Mouse (Mus musculus): ENCODE results near the gene Zdhhc14. TPM values are rescaled to one million over a fixed set of nuclear protein-coding genes. Genes with fewer than 3 reads are reported as not detected.

The Zdhhc14 gene
- polyA plus RNA-seq, 1 experiment from 2014 or later, result 52.7 TPM

DNA sequence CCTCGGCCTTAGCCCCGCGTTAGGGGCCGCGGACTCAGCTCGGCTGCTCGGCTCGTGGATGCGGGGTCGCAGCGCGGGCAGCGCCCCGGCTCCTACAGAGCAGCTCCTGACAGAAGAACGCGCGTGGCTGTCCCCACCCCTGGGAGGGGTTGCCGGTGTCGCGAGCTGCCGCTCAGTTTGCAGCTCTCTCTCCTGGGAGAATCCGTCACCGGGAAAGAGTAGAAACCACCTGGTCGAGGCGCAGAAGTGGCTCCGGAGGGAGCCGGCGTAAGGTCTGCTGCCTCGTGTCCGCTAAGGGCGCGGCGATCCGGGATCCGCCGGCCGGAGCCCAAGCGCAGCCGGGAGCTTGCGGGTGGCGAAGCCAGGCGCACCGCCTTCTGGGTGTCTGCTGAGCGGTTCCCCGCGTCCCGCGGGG is 396 bp downstream of the Zdhhc14 start:
- Histone ChIP-seq H3K27ac (no peak overlapping the region), H3K36me3 (ENCODE audit: inconsistent target) (no peaks in the 10 kb centered on the region; the same call in 1 of the 2 replicates), H3K4me3 (ENCODE audit: inconsistent target) (peak overlapping the region; percentile 84), H3K79me2 (ENCODE audit: inconsistent target) (peaks cover 45% of the 10 kb centered on the region)
- WGBS (ENCODE audit: missing documents), result 1% methylated on average over 45 of the region's 48 CpGs

DNA sequence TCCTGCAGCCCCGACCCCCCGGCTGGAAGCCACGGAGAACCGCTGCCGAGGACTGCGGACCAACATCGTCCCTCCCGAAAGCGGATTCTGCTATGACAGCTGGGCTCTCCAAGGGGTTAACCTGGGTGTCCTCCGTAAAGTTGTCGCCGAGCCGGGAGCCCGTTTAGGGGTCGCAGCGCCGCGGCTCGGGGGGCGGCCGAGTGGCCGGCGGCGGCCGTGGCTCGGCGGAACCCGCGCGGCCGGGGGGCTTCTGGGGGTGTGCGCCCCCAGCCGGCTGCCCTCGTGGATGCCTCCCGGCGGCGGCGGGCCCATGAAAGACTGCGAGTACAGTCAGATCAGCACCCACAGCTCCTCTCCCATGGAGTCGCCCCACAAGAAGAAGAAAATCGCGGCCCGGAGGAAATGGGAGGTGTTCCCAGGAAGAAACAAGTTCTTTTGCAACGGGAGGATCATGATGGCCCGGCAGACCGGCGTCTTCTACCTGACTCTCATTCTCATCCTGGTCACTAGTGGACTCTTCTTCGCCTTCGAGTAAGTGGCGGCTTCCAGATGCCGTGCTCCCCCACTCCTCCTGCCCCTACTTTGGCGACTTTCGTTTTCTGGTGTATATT is 909 bp downstream of the Zdhhc14 start:
- Histone ChIP-seq H3K4me3 (ENCODE audit: inconsistent target) (peak overlapping the region; percentile 84), H3K79me2 (ENCODE audit: inconsistent target) (peaks cover 50% of the 10 kb centered on the region), H3K27ac (peak overlapping the region; percentile 29), H3K36me3 (ENCODE audit: inconsistent target) (no peaks in the 10 kb centered on the region; the same call in 1 of the 2 replicates)
- 1% methylated on average over 53 of the region's 53 CpGs for WGBS (ENCODE audit: missing documents)

DNA sequence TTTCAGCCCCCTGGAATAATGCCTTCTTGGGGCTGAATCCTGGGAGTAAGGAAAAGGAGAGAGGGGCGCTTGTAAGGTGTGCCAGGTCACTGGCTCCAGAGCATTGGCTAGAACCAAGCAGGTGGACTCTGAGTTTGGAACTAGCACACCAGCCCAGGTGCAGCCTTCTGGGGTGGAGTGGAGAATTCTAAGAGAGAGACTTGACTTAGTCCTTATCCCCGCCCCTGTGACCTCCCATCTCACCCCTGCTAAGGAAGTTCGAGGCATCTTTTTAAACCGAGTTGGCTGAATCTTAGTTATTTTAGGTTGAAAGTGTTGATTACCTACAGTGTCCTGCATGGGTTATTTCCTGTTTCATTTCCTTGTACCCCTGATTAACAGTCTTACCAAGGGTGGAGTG is 1.5 kb downstream of the Zdhhc14 start:
- H3K27ac ChIP-seq, result peak overlapping the region; percentile 29
- 19% methylated on average over 4 of the region's 4 CpGs for WGBS (ENCODE audit: missing documents)
- no peaks in the 10 kb centered on the region; the same call in 1 of the 2 replicates for H3K36me3 ChIP-seq (ENCODE audit: inconsistent target)

GRCm38 (mm10) chr17:5494832-5495231 is 2.5 kb downstream of the Zdhhc14 start:
- WGBS (ENCODE audit: missing documents), result 94% methylated on average over 7 of the region's 7 CpGs
- H3K27ac ChIP-seq, result no peak overlapping the region
- peaks cover 60% of the 10 kb centered on the region for H3K79me2 ChIP-seq (ENCODE audit: inconsistent target)
- H3K36me3 ChIP-seq (ENCODE audit: inconsistent target), result no peaks in the 10 kb centered on the region; the same call in 1 of the 2 replicates
- H3K4me3 ChIP-seq (ENCODE audit: inconsistent target), result peak overlapping the region; percentile 84

More for the DNA sequence above, 1.5 kb downstream of the Zdhhc14 start:
- H3K79me2 ChIP-seq (ENCODE audit: inconsistent target), result peaks cover 56% of the 10 kb centered on the region
- peak overlapping the region; percentile 84 for H3K4me3 ChIP-seq (ENCODE audit: inconsistent target)

DNA sequence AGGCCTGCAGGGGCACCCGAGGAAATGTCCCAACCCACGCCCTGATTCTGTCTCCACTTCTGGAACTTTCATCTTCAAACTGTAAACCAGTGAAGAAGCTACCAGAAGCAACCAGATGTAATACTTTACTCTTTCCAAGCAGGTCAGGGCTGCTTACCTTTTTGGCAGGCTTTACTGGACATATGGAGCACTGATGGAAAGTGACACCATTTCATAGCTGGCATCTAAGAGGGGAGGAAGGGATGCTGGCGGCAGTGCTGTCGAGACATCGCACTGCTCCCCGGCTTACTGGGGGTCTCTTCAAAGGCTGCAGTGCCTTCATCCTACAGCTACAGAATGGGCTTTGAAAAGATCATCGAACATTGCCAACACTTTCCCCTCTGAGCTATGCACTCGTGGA is 5.3 kb downstream of the Zdhhc14 start:
- peaks cover 89% of the 10 kb centered on the region for H3K79me2 ChIP-seq (ENCODE audit: inconsistent target)
- H3K27ac ChIP-seq, result no peak overlapping the region
- no peaks in the 10 kb centered on the region; the same call in 1 of the 2 replicates for H3K36me3 ChIP-seq (ENCODE audit: inconsistent target)
- H3K4me3 ChIP-seq (ENCODE audit: inconsistent target), result no peak overlapping the region
- 96% methylated on average over 8 of the region's 8 CpGs for WGBS (ENCODE audit: missing documents)

GRCm38 (mm10) chr17:5498996-5499395 is 6.6 kb downstream of the Zdhhc14 start:
- H3K4me3 ChIP-seq (ENCODE audit: inconsistent target), result no peak overlapping the region
- no peak overlapping the region for H3K27ac ChIP-seq
- WGBS (ENCODE audit: missing documents), result 91% methylated on average over 4 of the region's 4 CpGs

GRCm38 (mm10) chr17:5503981-5504760 is 11.8 kb downstream of the Zdhhc14 start:
- Histone ChIP-seq H3K79me2 (ENCODE audit: inconsistent target) (peaks cover 94% of the 10 kb centered on the region), H3K27ac (no peak overlapping the region), H3K36me3 (ENCODE audit: inconsistent target) (peaks cover 4% of the 10 kb centered on the region; the same call in 1 of the 2 replicates), H3K4me3 (ENCODE audit: inconsistent target) (no peak overlapping the region)
- WGBS (ENCODE audit: missing documents), result 85% methylated on average over 7 of the region's 8 CpGs

More at GRCm38 (mm10) chr17:5498996-5499395, 6.6 kb downstream of the Zdhhc14 start:
- Histone ChIP-seq H3K79me2 (ENCODE audit: inconsistent target) (peaks cover 94% of the 10 kb centered on the region), H3K36me3 (ENCODE audit: inconsistent target) (no peaks in the 10 kb centered on the region; the same call in 1 of the 2 replicates)

- 83% methylated on average over 4 of the region's 4 CpGs for WGBS (ENCODE audit: missing documents)
- no peak overlapping the region for H3K27ac ChIP-seq
These were observed 12.6 kb downstream of the Zdhhc14 start for GRCm38 (mm10) chr17:5504969-5505368.

DNA sequence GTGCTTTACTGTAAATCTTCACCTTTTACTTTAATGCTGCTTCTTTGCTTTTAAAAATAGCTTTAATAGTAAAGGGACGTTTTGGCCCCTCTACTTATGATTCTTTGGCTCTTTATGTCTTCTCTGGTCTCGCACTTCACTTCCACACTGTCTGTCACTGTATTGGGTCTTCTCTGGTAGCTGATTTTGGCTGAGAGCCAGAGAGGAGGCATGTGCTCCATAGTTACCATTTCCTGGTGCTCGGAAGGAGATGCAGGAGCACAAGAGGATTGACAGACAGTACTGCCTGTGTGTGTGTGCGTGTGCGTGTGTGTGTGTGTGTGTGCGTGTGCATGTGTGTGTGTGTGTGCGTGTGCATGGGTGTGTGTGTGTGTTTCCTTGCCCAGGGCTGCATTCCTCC is 14.2 kb downstream of the Zdhhc14 start:
- H3K79me2 ChIP-seq (ENCODE audit: inconsistent target), result peaks cover 100% of the 10 kb centered on the region
- WGBS (ENCODE audit: missing documents), result 75% methylated on average over 6 of the region's 7 CpGs
- H3K27ac ChIP-seq, result no peak overlapping the region
- H3K36me3 ChIP-seq (ENCODE audit: inconsistent target), result peaks cover 4% of the 10 kb centered on the region; the same call in 1 of the 2 replicates
- H3K4me3 ChIP-seq (ENCODE audit: inconsistent target), result no peak overlapping the region

More at GRCm38 (mm10) chr17:5504969-5505368, 12.6 kb downstream of the Zdhhc14 start:
- H3K79me2 ChIP-seq (ENCODE audit: inconsistent target), result peaks cover 100% of the 10 kb centered on the region
- peaks cover 4% of the 10 kb centered on the region; the same call in 1 of the 2 replicates for H3K36me3 ChIP-seq (ENCODE audit: inconsistent target)
- H3K4me3 ChIP-seq (ENCODE audit: inconsistent target), result no peak overlapping the region

DNA sequence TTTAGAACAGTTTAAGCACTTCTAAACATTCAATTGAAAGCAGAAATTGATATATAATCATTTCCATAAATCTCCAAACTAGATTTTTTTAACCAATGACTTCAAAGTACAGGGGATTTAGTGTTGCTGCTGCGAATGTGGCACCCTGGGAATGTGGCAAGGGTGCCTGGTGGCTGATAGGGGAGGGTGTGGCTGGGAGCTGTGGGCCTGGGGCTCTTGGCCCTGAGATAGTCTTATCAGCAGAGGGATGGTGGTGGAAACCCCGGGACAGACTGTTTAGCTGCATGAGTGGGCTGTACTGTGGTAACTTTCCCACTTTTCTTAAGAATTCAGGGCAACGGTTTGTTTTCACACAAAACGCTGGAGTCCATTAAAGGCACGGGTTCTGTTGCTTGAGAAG is 14.6 kb downstream of the Zdhhc14 start:
- Histone ChIP-seq H3K36me3 (ENCODE audit: inconsistent target) (peaks cover 4% of the 10 kb centered on the region; the same call in 1 of the 2 replicates), H3K27ac (no peak overlapping the region), H3K4me3 (ENCODE audit: inconsistent target) (no peak overlapping the region), H3K79me2 (ENCODE audit: inconsistent target) (peaks cover 100% of the 10 kb centered on the region)
- 92% methylated on average over 5 of the region's 5 CpGs for WGBS (ENCODE audit: missing documents)

DNA sequence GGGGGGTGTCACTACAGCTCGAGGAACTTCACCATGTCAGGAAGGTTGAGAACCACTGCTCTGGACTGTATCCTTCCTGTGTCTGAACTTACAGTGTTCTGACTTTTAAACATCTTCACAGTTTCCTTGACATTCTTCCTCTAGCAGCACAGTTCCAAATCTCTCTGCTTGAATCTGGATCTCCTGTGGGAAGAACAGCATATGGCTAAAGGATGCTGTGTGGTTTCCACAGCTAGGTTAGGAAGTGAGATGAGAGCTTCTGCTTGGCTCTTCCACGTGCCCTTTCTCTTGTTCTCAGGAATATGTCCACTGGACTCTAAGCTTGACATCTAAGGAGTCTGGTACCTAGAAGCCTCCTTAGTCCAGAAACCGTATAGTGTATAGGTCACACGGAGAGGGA is 15.7 kb downstream of the Zdhhc14 start:
- H3K36me3 ChIP-seq (ENCODE audit: inconsistent target), result peaks cover 4% of the 10 kb centered on the region; the same call in 1 of the 2 replicates
- WGBS (ENCODE audit: missing documents), result 69% methylated on average over 4 of the region's 4 CpGs
- H3K79me2 ChIP-seq (ENCODE audit: inconsistent target), result peaks cover 100% of the 10 kb centered on the region
- no peak overlapping the region for H3K27ac ChIP-seq
- H3K4me3 ChIP-seq (ENCODE audit: inconsistent target), result no peak overlapping the region

DNA sequence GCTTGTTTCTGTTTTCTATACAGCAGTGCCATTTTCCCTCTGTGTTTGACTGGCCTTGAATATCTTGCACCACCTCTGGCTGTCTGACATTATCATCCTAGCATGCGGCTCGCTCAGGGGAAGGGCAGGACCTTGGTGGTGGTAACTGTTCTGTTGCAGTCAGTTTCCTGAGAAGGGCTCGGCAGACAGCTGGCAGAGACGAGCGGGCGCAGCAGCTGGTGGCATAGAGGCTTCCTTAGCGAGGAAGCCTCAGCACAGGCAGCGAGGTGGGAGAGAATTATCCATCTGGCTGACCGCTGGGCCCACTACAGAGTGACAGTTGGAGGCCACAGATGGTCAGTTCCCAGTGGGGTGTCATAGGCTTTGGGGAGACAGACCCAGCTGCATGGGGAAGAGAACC is 18.2 kb downstream of the Zdhhc14 start:
- Histone ChIP-seq H3K79me2 (ENCODE audit: inconsistent target) (peaks cover 100% of the 10 kb centered on the region), H3K36me3 (ENCODE audit: inconsistent target) (peaks cover 4% of the 10 kb centered on the region; the same call in 1 of the 2 replicates), H3K27ac (no peak overlapping the region), H3K4me3 (ENCODE audit: inconsistent target) (no peak overlapping the region)
- WGBS (ENCODE audit: missing documents), result 83% methylated on average over 9 of the region's 9 CpGs

DNA sequence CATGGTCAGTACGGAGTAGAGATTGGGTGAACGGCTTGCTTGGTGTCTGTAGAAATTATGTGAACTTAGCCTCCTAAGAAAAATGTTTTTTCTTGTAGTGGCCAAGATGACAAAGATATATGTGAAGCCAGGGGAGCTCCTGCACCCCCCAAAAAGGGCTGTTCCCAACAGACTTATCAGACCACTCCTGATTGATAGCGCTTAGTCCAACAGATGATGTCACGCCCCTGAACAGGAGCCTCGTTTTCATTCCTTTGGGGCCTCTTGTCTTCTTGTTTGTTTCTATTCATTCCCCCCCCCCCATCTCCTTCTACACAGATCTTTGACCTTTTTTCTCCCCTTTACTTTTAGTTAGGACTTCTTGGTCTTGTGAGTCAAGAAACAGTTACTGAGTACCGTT is 19.4 kb downstream of the Zdhhc14 start:
- Histone ChIP-seq H3K4me3 (ENCODE audit: inconsistent target) (no peak overlapping the region), H3K79me2 (ENCODE audit: inconsistent target) (peaks cover 100% of the 10 kb centered on the region), H3K27ac (no peak overlapping the region), H3K36me3 (ENCODE audit: inconsistent target) (peaks cover 4% of the 10 kb centered on the region; the same call in 1 of the 2 replicates)
- WGBS (ENCODE audit: missing documents), result 95% methylated on average over 6 of the region's 6 CpGs

- Histone ChIP-seq H3K27ac (no peak overlapping the region), H3K36me3 (ENCODE audit: inconsistent target) (no peaks in the 10 kb centered on the region), H3K4me3 (ENCODE audit: inconsistent target) (no peak overlapping the region), H3K79me2 (ENCODE audit: inconsistent target) (peaks cover 66% of the 10 kb centered on the region)
- WGBS (ENCODE audit: missing documents), result 93% methylated on average over 10 of the region's 10 CpGs
These were observed 27.1 kb downstream of the Zdhhc14 start for GRCm38 (mm10) chr17:5519466-5519865.

Measured in macrophage (primary cell).